Mouse (Mus musculus) forebrain, embryonic 11.5 days (tissue): ENCODE results near the gene Spdye4c. TPM values are rescaled to one million over a fixed set of nuclear protein-coding genes. Genes with fewer than 3 reads are reported as not detected.

Experiments
- ATAC-seq: fragments of 200-750 bp; cut with Nextera tagmentation; replicated peaks from 2 replicates; pipeline ENCODE4 v1.8.0; 2017; ENCODE audit warnings: moderate TSS enrichment; ENCODE audit not compliant: low FRiP score
- DNase-seq: peaks from one replicate; pipeline ENCODE4 v3.0.0-alpha.2; 2017; ENCODE audit warnings: low spot score
- H3K27ac ChIP-seq: fragments of 300-500 bp; sonication (generic); 2 replicates; pipeline ENCODE4 v1.5.1; 2014; ENCODE audit warnings: low read depth, low read length
- H3K27me3 ChIP-seq: fragments of 300-500 bp; sonication (generic); 2 replicates; pipeline ENCODE4 v1.6.1; 2014; ENCODE audit warnings: mild to moderate bottlenecking, low read length, mixed read lengths; ENCODE audit not compliant: control insufficient read depth, insufficient read depth
- H3K36me3 ChIP-seq: fragments of 300-500 bp; sonication (generic); 2 replicates; pipeline ENCODE4 v1.6.1; 2014; ENCODE audit warnings: mild to moderate bottlenecking, low read length, moderate library complexity, mixed read lengths; ENCODE audit not compliant: control insufficient read depth, insufficient read depth
- H3K4me1 ChIP-seq: fragments of 300-500 bp; sonication (generic); replicated peaks from 2 replicates; pipeline ENCODE4 v1.6.1; 2014; ENCODE audit warnings: low read length, mixed read lengths; ENCODE audit not compliant: control insufficient read depth, insufficient read depth
- H3K4me2 ChIP-seq: fragments of 300-500 bp; sonication (generic); 2 replicates; pipeline ENCODE4 v1.6.1; 2014; ENCODE audit warnings: low read depth, mild to moderate bottlenecking, low read length, moderate library complexity, mixed read lengths; ENCODE audit not compliant: severe bottlenecking
- H3K4me3 ChIP-seq: fragments of 300-500 bp; sonication (generic); 2 replicates; pipeline ENCODE4 v1.5.1; 2014; ENCODE audit warnings: low read depth, low read length
- H3K9ac ChIP-seq: fragments of 300-500 bp; sonication (generic); 2 replicates; pipeline ENCODE4 v1.6.1; 2014; ENCODE audit warnings: low read length
- H3K9me3 ChIP-seq: fragments of 300-500 bp; sonication (generic); 2 replicates; pipeline ENCODE4 v1.6.1; 2016; ENCODE audit warnings: low read length, mixed read lengths; ENCODE audit not compliant: control insufficient read depth
- WGBS: fragments of 180-500 bp; shearing (Covaris S2); extraction: QIAGEN DNeasy Blood & Tissue Kit; methylation state at CpG from one replicate; pipeline ENCODE4 v1.1.7; 2014; 5-methylcytosine and 5-hydroxymethylcytosine counted together
- polyA plus RNA-seq: library from polyadenylated mRNA; unstranded; fragments of >200 nt; fragmentation: Nextera tagmentation; extraction: Ambion mirVana; gene quantifications from 2 replicates; pipeline ENCODE4 v1.2.1, GENCODE M21; 2014

Gene Spdye4c
- polyA plus RNA-seq, 1 experiment from 2014 or later, result not detected

- Histone ChIP-seq H3K9ac (no peak overlapping the region), H3K27ac (no peak overlapping the region), H3K4me3 (no peak overlapping the region), H3K36me3 (no peaks in the 10 kb centered on the region), H3K9me3 (no peaks in the 10 kb centered on the region), H3K4me2 (no peak overlapping the region), H3K4me1 (no peaks in the 10 kb centered on the region), H3K27me3 (no peaks in the 10 kb centered on the region)
- 90% methylated on average over 8 of the region's 8 CpGs for WGBS
- ATAC-seq (no peak), DNase-seq (no peak)
Measured at GRCm38 (mm10) chr2:128552798-128553720, 38.0 kb upstream of the Spdye4c start.

- Histone ChIP-seq H3K27me3 (no peaks in the 10 kb centered on the region), H3K4me1 (no peaks in the 10 kb centered on the region), H3K9ac (no peak overlapping the region), H3K9me3 (no peaks in the 10 kb centered on the region), H3K27ac (no peak overlapping the region), H3K4me2 (no peak overlapping the region), H3K4me3 (no peak overlapping the region), H3K36me3 (no peaks in the 10 kb centered on the region)
- DNase-seq (no peak), ATAC-seq (no peak)
- WGBS, result 77% methylated on average over 9 of the region's 9 CpGs
Measured at GRCm38 (mm10) chr2:128555082-128555481, 35.9 kb upstream of the Spdye4c start.

GRCm38 (mm10) chr2:128564195-128564594, 26.8 kb upstream of the Spdye4c start:
- no peak overlapping the region for H3K4me3 ChIP-seq
- no peak overlapping the region for H3K9ac ChIP-seq
- no peaks in the 10 kb centered on the region for H3K36me3 ChIP-seq
- WGBS, result 87% methylated on average over 3 of the region's 3 CpGs
- no peaks in the 10 kb centered on the region for H3K4me1 ChIP-seq
- no peak overlapping the region for H3K27ac ChIP-seq
- no peaks in the 10 kb centered on the region for H3K9me3 ChIP-seq
- ATAC-seq, result no peak
- no peaks in the 10 kb centered on the region for H3K27me3 ChIP-seq
- no peak overlapping the region for H3K4me2 ChIP-seq
- no peak for DNase-seq

GRCm38 (mm10) chr2:128565904-128566303, 25.1 kb upstream of the Spdye4c start:
- no peak for DNase-seq
- no peak for ATAC-seq
- Histone ChIP-seq H3K27ac (no peak overlapping the region), H3K9me3 (no peaks in the 10 kb centered on the region), H3K4me2 (no peak overlapping the region), H3K27me3 (no peaks in the 10 kb centered on the region), H3K4me3 (no peak overlapping the region), H3K4me1 (no peaks in the 10 kb centered on the region), H3K36me3 (no peaks in the 10 kb centered on the region), H3K9ac (no peak overlapping the region)
- WGBS, result 62% methylated on average over 8 of the region's 8 CpGs

GRCm38 (mm10) chr2:128566304-128567147, 24.5 kb upstream of the Spdye4c start:
- H3K36me3 ChIP-seq, result no peaks in the 10 kb centered on the region
- no peaks in the 10 kb centered on the region for H3K4me1 ChIP-seq
- no peak overlapping the region for H3K9ac ChIP-seq
- H3K27me3 ChIP-seq, result no peaks in the 10 kb centered on the region
- no peak for ATAC-seq
- no peaks in the 10 kb centered on the region for H3K9me3 ChIP-seq
- no peak overlapping the region for H3K4me2 ChIP-seq
- no peak overlapping the region for H3K4me3 ChIP-seq
- H3K27ac ChIP-seq, result no peak overlapping the region
- peak; percentile 53 for DNase-seq
- 71% methylated on average over 10 of the region's 10 CpGs for WGBS

GRCm38 (mm10) chr2:128568018-128568417, 23.0 kb upstream of the Spdye4c start:
- Histone ChIP-seq H3K4me2 (no peak overlapping the region), H3K9me3 (no peaks in the 10 kb centered on the region), H3K4me1 (no peaks in the 10 kb centered on the region), H3K9ac (no peak overlapping the region), H3K27ac (no peak overlapping the region), H3K4me3 (no peak overlapping the region), H3K36me3 (no peaks in the 10 kb centered on the region), H3K27me3 (no peaks in the 10 kb centered on the region)
- DNase-seq (no peak), ATAC-seq (no peak)
- 79% methylated on average over 6 of the region's 6 CpGs for WGBS

- no peak overlapping the region for H3K4me2 ChIP-seq
- H3K9ac ChIP-seq, result no peak overlapping the region
- no peaks in the 10 kb centered on the region for H3K4me1 ChIP-seq
- no peaks in the 10 kb centered on the region for H3K9me3 ChIP-seq
- ATAC-seq (no peak), DNase-seq (no peak)
- H3K27me3 ChIP-seq, result no peaks in the 10 kb centered on the region
- H3K4me3 ChIP-seq, result no peak overlapping the region
- 80% methylated on average over 4 of the region's 4 CpGs for WGBS
- no peak overlapping the region for H3K27ac ChIP-seq
- no peaks in the 10 kb centered on the region for H3K36me3 ChIP-seq
Measured at GRCm38 (mm10) chr2:128568490-128568889, 22.5 kb upstream of the Spdye4c start.

- DNase-seq, result no peak
- Histone ChIP-seq H3K27ac (no peak overlapping the region), H3K9ac (no peak overlapping the region), H3K4me2 (no peak overlapping the region), H3K36me3 (no peaks in the 10 kb centered on the region), H3K27me3 (no peaks in the 10 kb centered on the region), H3K9me3 (no peaks in the 10 kb centered on the region), H3K4me3 (no peak overlapping the region), H3K4me1 (no peaks in the 10 kb centered on the region)
- ATAC-seq, result no peak
- WGBS, result 81% methylated on average over 4 of the region's 4 CpGs
Measured at GRCm38 (mm10) chr2:128571001-128571400, 20.0 kb upstream of the Spdye4c start.
